Mouse (Mus musculus): Measurements from ENCODE around the gene Xbp1.

- TF ChIP-seq CTCF (IDR thresholded peaks at IDR 0.05; ENCODE audit: borderline replicate concordance, extremely low read depth, insufficient read depth, insufficient read length) (no peak), POLR2A (IDR thresholded peaks at IDR 0.05; ENCODE audit: borderline replicate concordance, extremely low read depth, insufficient read depth, insufficient read length, poor library complexity, severe bottlenecking) (no peak)
These were observed 778 bp upstream of the Xbp1 start for GRCm38 (mm10) chr11:5519681-5520080.
